Mouse (Mus musculus) heart, postnatal 14 days (tissue): ENCODE measurements at regions not wholly inside any gene's neighbourhood (a gene's known extent, or its start where the extent isn't known, plus 50 kb on each side); places are given as distances from the start of the nearest gene placed in this dataset.

Experiments
- DNase-seq, 2 experiments: peaks; one replicate each; pipeline ENCODE4 v3.0.0; 2021 to 2022
- intact Hi-C: fragments of 180-260 bp; cut with DNase I; formaldehyde crosslinking; loops from one replicate; pipeline ENCODE4 v1.15.1; 2025

DNA sequence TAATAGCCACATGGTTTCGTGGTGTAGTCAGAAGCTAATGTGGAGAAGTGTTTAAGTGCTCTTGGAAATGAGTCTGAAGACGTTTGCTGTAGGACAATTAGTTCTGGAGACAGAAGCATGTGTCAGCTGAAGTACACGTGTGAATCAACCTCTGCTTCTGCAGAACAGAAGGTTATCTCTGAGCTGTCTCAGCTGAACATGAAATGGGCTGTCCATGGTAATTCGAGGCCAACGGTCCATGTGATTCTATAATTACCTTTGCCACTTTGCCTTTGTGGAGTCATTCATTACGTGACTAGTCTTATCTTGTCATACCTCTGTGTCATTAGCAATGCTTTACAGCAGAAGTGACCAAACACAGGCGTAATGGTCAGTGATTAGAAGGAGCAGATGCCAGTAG lies 295.6 kb upstream of the Veph1 start:
- no peak for DNase-seq
- intact Hi-C loops: no loop called here

DNA sequence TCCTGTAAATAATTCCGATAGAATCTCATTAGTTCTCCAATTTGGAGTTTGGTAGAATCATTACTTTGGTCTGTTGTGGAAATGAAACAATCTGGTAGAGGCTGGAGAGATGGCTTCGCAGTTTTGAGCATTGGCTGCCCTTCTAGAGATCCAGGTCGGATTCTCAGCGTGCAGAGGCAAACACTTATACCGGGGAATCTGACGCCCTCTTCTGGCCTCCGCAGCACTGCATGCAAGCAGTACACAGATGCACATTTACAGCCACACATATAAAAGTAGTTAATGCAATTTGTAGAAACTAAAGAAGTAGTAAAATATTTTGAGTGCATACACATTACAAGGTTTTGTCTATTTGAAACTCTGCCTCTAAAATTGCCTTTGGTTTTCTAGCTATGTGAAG lies 294.1 kb upstream of the Veph1 start:
- intact Hi-C loops: no loop called here
- no peak for DNase-seq

DNA sequence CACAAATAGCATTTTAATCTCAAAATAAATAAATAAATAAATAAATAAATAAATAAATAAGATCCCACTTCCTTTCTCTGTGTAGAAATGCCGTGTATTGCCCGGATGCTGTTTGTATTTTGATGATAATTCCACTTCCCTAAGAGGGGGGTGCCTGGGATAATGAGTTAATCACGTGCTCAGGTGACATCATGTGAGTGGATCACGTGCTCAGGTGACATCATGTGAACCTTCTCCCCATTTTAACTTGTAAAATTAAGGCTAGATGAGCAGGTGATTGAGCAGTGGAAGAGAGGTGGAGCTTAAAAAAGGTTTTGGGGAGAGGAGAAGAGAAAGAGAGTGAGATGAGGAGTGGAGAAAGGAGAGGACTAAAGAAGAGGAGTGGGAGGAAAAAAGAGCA lies 292.8 kb upstream of the Veph1 start:
- no peak for DNase-seq
- intact Hi-C loops: no loop called here

DNA sequence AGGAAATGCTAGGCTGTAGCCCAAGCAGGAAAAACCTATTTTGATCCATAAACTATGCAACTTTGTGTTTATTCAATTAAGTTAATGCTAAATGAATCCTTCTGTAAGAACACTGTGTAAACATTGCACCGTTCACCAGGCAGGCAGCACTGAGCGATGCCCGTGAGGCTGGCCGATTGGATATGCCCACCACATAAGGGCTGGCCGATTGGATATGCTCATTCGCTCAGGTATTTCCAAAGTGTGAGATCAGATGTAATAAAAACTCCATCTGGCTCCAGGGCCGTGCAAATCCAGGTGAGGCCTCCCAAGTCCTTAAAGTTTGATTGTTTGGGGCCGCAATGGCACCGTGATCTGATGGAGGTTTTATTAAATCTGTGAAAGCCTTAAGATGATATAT lies 288.2 kb upstream of the Veph1 start:
- DNase-seq: no peak
- intact Hi-C loops: no loop called here

DNA sequence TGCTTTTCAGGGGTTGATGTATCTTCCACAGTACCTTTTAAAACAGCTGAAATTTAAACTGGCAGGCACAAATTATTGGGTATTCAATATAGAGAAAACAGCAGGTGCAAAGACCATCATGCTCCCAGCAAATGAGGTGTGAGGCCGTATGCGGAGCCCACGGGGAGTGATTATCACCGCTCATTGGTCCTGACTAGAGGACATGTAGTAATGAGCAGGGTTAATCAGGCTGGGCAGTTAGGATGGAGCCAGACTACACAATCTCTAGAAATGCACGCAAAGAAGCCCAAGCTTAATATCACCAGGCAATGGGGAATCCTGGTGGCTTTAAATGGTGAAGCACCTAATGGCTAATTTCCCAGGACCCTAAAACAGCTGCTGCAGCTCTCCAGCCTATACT lies 287.5 kb upstream of the Veph1 start:
- DNase-seq: no peak
- intact Hi-C loops: no loop called here

DNA sequence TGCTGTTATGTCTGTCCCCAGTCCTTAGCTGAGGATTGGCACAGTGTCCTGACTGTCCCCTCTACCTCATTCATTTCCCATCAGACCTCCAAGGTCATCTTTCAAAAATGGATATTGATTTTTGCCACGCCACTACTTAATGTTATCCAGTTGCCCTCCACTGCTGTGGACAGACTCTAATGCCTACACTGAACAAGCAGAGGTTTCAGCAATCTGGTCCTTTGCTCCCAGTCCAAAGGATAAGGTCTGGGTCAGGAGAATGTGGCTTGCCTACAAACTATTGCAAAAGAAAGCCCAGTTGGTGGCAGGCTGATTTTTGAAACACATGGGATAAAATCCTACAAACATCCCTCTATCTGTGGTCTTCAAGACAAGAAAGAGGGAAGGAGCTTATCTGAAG lies 280.0 kb upstream of the Veph1 start:
- intact Hi-C loops: no loop called here
- no peak for DNase-seq

DNA sequence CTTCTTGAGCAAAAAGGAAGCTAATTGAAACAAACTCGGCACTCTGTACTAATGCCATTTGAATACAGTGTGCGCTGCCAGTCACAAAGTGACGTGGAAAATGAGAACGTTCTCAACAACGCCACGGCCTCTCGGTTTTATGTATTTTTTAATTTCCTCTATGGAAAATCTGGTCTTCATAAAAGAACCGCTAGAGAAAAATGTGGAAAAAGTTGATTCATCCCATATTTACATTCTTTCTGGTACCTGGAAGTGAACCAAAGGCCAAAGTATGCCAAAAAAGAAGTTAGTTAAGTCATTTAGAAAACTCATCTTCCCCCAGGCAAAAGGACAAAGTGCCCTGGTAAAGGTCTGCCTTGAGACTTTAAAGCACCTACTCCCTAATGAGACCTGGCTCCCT lies 277.7 kb upstream of the Veph1 start:
- DNase-seq: no peak
- intact Hi-C loops: no loop called here

DNA sequence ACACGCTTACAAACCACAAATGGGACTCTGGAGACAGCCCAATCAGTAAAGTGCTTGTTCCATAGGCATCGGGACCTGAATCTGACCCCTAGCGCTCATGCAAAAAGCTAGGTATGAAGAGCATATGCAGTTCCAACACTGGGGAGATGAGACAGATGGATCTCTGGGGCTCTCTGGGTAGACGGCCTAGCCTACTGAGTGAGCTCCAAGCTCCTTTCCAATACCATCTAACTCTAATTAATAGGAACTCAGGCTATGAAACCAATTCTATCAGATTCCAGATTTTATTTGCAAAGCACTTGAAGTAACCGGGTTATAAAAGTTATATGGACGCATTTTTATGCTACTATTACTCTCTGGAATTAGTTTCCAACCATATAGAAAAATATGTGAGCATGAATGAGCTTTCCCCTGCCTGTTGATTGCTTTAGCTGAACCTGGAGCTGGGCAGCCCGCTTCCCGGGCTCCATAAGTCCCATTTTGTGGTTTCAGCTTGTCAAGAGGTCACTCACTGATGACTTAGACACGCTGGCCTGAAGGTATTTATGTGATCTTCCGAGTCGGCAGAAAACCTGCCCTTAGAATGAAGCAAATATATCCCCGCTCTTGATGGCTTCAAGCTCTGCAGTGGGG lies 276.4 kb upstream of the Veph1 start:
- intact Hi-C loops: no loop called here
- DNase-seq: no peak

DNA sequence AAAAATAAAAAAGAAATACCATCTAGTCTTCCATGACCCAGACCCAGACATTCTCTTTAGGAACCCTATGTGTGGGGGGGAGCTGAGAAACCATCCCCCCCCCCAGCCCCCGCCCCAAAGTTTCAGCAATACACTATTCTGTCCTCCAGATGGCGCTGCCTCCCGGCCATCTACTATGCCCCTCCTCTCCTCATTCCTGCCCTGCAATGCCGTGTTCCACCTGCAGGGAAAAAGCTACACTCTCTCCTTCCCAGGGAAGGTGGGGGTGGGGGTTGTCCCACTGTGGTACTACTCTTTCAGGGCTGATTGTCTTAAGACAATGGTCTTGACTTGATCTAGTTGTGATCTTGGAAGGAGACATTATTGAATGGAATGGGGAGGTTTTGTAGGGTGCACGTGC lies 273.7 kb upstream of the Veph1 start:
- intact Hi-C loops: no loop called here
- DNase-seq: no peak

DNA sequence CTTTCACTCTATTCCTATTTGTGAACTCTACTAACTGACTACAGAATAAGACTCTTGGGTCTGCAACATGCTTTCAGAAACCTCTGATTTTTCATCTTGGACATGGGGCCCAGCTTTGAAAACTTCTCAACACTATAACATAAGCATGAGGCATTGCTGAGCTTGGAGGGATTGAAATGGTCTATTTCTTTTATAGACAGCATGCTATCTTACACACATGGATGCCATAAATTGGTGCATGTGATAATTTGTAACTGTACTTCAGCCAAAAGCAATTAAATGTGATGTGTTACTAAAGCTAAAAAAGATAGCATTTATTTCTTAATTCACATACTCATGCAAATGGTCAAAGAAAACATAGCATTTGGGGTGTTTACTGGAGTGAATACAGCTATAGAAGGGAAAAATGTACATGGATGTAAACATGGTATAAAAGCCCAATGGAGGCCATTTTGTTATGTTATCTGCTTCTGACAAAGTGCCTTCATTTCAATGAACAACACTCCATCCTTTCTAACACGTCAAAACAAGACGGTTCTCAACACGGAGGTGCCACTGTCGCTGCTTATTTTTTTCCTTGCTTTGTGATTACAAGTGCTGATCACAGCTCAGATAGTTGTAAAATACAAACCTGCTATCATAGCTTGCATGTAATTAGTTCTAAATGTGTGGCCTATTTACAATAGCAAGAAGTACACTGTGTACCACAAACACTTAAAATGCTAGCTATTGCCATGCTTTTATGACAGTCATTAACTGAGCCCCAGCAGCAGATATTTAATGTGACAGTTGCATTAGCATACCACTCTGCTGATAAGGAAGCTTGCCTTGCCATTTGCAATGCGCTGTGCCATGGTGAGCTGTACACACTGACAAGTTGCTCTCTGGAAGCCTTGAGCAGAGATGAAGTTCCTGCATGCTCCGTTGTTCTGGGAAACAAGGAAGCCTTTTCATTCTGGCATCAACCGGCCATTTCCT lies 267.9 kb upstream of the Veph1 start:
- DNase-seq: no peak

DNA sequence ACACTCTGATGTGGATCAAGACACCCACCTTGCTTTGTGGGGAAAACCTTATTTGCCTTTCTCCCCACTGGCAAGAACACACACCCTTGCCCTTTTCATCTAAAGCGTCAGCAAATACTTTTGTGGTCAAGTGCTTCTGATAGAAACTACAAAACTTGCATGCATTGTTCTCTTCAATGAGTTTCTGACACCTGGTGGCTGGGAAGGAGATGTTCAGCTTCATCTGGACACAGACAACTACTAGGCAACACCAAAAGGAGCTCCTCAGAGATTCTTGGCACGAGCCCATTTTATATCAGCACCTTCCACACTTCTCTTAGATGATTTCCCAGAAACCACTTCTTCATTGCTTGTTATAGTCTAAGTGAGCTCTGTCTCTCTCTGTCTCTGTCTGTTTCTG lies 266.7 kb upstream of the Veph1 start:
- intact Hi-C loops: no loop called here
- DNase-seq: no peak

More for the DNA sequence above, 267.9 kb upstream of the Veph1 start:
- intact Hi-C loops: no loop called here

DNA sequence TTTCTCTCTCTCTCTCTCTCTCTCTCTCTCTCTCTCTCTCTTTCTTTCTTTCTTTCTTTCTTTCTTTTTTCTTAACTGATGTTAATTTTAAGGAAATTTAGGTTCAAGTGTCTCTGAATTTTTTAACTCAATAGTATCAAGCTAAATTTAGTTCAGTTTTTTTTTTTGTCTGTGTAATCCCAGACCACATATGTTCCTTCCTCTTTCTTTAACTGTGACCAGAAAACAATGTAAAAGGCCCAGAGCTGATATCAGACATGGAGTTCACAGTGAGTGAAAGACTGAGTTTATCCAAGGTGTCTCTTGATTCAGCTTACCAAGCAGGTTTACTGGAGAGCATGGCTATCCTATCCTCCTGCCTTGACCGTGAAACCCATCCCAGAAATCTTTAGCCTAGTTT lies 258.9 kb upstream of the Veph1 start:
- intact Hi-C loops: no loop called here

DNA sequence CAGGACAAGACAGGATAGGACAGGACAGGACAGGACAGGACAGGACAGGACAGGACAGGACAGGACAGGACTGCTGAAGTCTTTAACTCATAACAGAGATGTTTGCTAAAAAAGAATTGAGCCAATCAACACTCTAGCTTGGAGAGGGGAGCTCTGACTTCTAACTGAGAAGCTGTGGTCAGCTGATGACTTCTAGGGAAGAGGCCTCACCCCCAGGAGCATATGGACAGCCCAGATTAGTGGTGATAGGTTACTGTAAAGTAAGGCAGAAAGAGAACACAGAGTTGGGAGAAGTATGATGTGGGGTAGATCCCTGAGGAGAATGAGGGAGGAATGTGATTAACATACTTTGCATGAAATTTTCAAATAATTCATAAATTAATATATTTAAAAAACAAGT lies 254.3 kb upstream of the Veph1 start:
- intact Hi-C loops: no loop called here
- no peak for DNase-seq

More for the DNA sequence above, 258.9 kb upstream of the Veph1 start:
- DNase-seq: no peak

DNA sequence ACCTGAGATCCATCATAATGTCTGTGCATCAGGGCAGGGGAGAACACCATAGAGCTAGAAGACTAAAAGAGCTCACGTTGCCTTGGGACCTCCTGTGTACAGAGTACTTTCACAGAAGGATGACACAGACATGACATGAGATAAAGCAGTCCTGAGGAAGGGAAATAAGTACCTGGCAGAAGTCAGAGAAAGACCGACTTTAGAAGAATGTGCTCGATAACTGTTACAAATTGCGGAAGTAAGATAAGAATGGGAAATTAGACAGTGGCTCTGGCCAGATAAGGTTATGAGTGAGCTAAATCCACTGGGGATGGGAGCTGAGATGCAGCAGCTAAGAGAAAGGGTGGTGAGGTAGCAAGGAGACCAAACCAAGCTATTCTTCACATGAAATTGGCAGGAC lies 249.9 kb upstream of the Veph1 start:
- no peak for DNase-seq
- intact Hi-C loops: no loop called here

DNA sequence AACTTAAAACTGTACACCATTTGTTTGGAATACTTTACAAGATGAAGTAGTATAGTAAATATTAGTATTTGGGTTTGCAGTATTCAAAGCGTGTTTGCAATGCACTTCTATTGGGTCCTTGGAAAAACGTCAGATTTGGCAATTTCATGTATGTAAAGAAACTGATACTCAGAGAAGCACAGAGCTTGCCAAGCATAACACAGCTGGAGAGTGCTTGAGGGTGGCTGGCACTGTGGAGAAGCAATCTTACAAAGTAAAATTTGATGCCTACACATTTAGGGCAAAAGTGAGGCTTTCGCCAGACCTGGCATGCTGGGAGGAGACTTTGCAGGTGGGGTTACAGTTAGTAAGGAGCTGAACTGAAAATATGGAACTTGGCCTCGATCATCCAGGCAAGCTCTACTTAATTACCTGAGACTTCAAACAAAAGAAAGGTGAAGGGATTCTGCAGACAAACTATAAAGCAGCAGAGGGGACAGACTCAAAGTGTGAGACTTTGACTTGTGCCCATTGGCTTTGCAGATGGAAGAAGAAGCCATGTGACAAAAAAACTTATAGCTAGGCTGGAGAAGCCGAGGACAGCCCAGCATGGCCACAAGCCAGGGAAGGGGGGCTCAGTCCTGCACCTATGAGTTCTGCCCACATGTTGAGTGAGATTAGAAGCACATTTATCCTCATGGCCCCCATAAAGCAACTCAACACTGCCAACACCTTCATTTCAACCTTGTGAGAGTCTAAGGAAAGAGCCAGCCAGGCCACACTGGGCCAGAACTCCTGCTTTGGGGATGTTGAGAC lies 247.7 kb upstream of the Veph1 start:
- no peak for DNase-seq
- intact Hi-C loops: no loop called here

DNA sequence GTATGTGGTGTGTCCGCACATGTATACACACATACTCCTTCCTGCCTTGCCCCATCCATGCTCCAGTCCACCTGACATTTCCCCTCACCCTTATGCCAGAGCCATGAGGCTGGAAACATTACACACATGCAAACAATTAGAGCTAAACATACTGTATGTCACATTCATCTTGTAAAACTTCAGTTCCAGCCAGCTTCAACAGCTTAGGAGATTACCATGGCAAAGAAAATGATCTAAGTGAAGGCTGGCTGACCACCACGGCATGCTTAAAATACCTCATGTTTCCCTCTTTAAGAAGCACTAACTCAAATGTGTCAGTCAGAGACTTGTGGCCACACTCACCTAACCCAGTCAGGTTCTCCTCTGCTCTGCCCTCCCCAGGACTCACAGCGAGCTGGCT lies 246.2 kb upstream of the Veph1 start:
- intact Hi-C loops: no loop called here

DNA sequence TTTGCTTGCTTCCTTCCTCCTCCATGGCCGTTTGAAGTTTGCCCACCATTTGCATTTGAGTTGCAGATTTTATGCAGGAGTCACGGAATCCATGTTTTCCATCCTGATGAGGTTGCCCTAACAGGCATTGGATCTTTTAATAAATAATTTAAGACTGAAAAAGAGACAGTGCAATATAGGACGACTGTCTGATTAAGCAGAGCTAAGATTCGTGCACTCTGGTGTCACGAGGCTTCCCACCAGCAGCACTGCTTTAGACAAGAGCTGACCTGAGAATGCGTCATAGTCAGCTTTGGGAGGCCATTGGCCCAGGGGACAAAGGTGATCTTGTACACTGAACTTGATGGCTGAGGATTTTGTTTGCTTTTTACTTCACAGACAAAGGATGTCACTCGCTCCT lies 241.3 kb upstream of the Veph1 start:
- intact Hi-C loops: no loop called here
- DNase-seq: no peak

More for the DNA sequence above, 246.2 kb upstream of the Veph1 start:
- no peak for DNase-seq

DNA sequence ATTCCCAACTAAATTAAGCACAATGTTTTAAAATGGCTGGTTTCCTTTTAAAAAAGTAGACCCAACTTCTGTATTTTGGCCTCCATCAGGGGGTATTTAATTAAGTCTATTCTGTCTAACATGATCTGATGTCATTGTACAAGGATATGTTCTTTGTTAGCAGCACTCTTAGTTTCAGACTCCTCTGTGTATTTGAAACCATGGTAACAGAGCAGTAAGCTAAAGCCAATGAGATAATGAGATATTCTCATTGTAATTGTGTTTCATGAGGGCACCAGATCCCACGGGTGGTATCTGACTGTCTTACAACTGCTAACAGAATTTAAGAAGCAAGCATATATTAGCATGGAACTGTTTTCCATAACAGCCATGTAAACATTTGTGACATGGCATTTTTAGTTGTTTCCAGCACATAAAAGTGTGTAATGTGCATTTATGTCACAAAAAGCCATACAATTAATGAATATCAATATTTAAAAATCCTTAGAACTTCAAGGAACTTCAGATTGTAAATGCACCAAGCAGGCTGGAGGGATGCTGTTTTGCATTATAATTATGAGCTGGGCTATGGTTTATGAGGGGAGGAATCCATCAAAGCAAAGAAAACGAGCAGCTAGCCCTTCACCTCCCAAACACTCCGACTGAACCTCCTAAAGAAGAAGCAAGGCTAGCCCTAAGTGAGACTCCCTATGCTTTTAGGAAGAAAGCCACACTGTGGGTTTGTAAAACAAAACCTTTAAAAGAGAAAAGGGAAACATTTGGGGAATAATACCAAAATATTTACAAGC lies 240.7 kb upstream of the Veph1 start:
- no peak for DNase-seq
- intact Hi-C loops: no loop called here

DNA sequence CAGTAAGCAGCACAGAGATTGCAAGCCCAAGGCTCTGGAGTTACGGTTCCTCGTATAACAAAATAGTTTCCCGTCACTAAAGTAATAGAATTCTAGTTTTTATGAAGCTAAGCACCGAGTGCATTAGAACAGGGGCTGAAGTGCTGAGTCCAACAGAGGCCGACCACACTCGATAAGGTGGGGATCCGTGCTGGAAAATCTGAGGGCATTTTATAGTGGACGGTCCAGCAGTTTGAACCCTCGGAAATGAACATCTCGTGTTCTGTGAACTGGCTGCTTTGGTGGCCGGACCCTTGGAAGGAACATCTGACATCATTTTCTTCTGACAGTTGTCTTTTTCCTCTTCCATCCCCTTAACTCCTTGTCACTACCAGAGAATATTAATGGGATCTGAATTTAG lies 240.0 kb upstream of the Veph1 start:
- intact Hi-C loops: no loop called here
- no peak for DNase-seq

DNA sequence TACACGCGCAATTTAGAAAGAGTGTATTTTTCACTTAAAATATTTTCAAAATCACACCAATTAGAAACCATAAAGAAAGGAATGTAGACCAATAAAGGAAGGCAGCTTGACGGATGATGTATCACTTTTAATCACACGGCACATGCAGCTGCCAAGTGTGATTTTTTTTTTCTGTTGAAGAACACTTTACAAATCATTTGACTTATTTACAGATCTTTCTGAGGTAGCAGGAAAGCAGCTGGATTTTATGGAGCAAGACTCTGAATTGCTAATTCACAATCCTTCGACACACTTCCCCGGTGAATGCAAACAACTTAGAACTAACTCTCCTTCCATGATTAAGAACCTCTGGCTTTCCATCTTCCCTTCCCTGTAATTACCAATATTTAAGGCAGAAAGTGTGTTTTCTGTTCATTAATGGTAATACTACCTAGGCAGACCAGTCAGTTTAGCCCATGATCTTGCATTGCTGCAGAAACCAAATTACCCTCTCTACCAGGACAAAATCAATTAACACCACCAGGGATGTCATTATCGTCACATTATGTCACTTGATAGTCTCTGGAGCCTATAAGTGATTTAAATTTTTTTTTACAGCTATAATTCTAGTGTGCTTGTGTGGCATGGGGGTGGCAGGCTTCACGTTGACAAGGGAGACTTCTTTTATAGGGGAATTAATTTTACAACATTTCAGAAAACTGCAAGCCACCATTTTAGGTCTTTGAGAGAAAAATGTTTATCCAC lies 239.3 kb upstream of the Veph1 start:
- intact Hi-C loops: no loop called here
- DNase-seq: no peak
